Mouse (Mus musculus) CD4-positive helper T cell, adult 2 months (primary cell): ENCODE results near the gene Arhgef12.
"Not testable (repeated sequence)": the region's sequence is repeated elsewhere in the genome, so short reads cannot be mapped to it uniquely, and the experiment has no call there.

ENCODE experiments used
- DNase-seq: peaks from one replicate; pipeline ENCODE4 v3.0.0-alpha.2; 2012; ENCODE audit warnings: low read depth, missing footprints, low spot score

Arhgef12 gene

GRCm38 (mm10) chr9:43107187-43107517 lies at the start of gene Arhgef12:
Arhgef12 (minus strand) TSS chr9:43107239.
- no peak for DNase-seq

GRCm38 (mm10) chr9:43155960-43156359 lies 48.9 kb upstream of the Arhgef12 start:
- DNase-seq: no peak

GRCm38 (mm10) chr9:43151779-43152178 lies 44.7 kb upstream of the Arhgef12 start:
- no peak for DNase-seq

- DNase-seq: no peak
Measured at GRCm38 (mm10) chr9:43150957-43151356, 43.9 kb upstream of the Arhgef12 start.

- no peak for DNase-seq
Measured at GRCm38 (mm10) chr9:43150075-43150474, 43.0 kb upstream of the Arhgef12 start.

GRCm38 (mm10) chr9:43149498-43149897 lies 42.5 kb upstream of the Arhgef12 start:
- no peak for DNase-seq

- no peak for DNase-seq
Measured at GRCm38 (mm10) chr9:43145196-43145595, 38.2 kb upstream of the Arhgef12 start.

GRCm38 (mm10) chr9:43144206-43144810 lies 37.3 kb upstream of the Arhgef12 start:
- DNase-seq: no peak

- peak; percentile 38 for DNase-seq
Measured at GRCm38 (mm10) chr9:43141839-43142238, 34.8 kb upstream of the Arhgef12 start.

GRCm38 (mm10) chr9:43133525-43133924 lies 26.5 kb upstream of the Arhgef12 start:
- DNase-seq: no peak

GRCm38 (mm10) chr9:43132380-43132779 lies 25.3 kb upstream of the Arhgef12 start:
- no peak for DNase-seq

- DNase-seq: no peak
Measured at GRCm38 (mm10) chr9:43131940-43132339, 24.9 kb upstream of the Arhgef12 start.

GRCm38 (mm10) chr9:43130684-43131083 lies 23.6 kb upstream of the Arhgef12 start:
- no peak for DNase-seq

- no peak for DNase-seq
Measured at GRCm38 (mm10) chr9:43127101-43127787, 20.2 kb upstream of the Arhgef12 start.

- no peak for DNase-seq
Measured at GRCm38 (mm10) chr9:43122379-43122778, 15.3 kb upstream of the Arhgef12 start.

- not testable (repeated sequence) for DNase-seq
Measured at GRCm38 (mm10) chr9:43121948-43122347, 14.9 kb upstream of the Arhgef12 start.

- DNase-seq: no peak
Measured at GRCm38 (mm10) chr9:43116997-43117336, 9.9 kb upstream of the Arhgef12 start.

GRCm38 (mm10) chr9:43116134-43116996 lies 9.3 kb upstream of the Arhgef12 start, which contains the start of gene Tmem136:
Tmem136 (minus strand) TSS chr9:43116570.
- peak; percentile 51 for DNase-seq

- DNase-seq: no peak
Measured at GRCm38 (mm10) chr9:43115431-43116133, 8.5 kb upstream of the Arhgef12 start.

- DNase-seq: no peak
Measured at GRCm38 (mm10) chr9:43114833-43115232, 7.8 kb upstream of the Arhgef12 start.

- no peak for DNase-seq
Measured at GRCm38 (mm10) chr9:43110286-43110980, 3.4 kb upstream of the Arhgef12 start.
